Mouse (Mus musculus) ES-Bruce4 (cell line): ENCODE measurements around the gene Ffar1. TPM values are rescaled to one million over a fixed set of nuclear protein-coding genes. Genes with fewer than 3 reads are reported as not detected.

ENCODE experiments used
- H3K27ac ChIP-seq: 2 replicates; pipeline ENCODE4 v1.5.1; 2012; ENCODE audit warnings: low read length, inconsistent platforms; ENCODE audit not compliant: insufficient read depth
- H3K27me3 ChIP-seq: 2 replicates; pipeline ENCODE4 v1.6.1; 2012; ENCODE audit warnings: mild to moderate bottlenecking, low read length, inconsistent platforms; ENCODE audit not compliant: control insufficient read depth, poor library complexity, insufficient read depth, severe bottlenecking
- H3K36me3 ChIP-seq: 2 replicates; pipeline ENCODE4 v1.6.1; 2012; ENCODE audit warnings: inconsistent platforms, mild to moderate bottlenecking, low read length, moderate library complexity; ENCODE audit not compliant: control insufficient read depth, poor library complexity, insufficient read depth, severe bottlenecking
- H3K4me1 ChIP-seq: one replicate; pipeline ENCODE4 v1.8.1; 2011; ENCODE audit warnings: low read length; ENCODE audit not compliant: control insufficient read depth, insufficient read depth
- H3K4me3 ChIP-seq: 2 replicates; pipeline ENCODE4 v1.5.1; 2011; ENCODE audit warnings: low read depth, mild to moderate bottlenecking, low read length
- H3K9ac ChIP-seq: 2 replicates; pipeline ENCODE4 v1.6.1; 2012; ENCODE audit warnings: low read depth, mild to moderate bottlenecking, inconsistent platforms; ENCODE audit not compliant: poor library complexity, severe bottlenecking
- H3K9me3 ChIP-seq: replicated peaks from 2 replicates; pipeline ENCODE4 v1.6.1; 2012; ENCODE audit warnings: mild to moderate bottlenecking, low read length, inconsistent platforms; ENCODE audit not compliant: control insufficient read depth, poor library complexity, insufficient read depth, severe bottlenecking
- CTCF ChIP-seq: IDR thresholded peaks from one replicate; pipeline ENCODE4 v1.8.1; 2011; ENCODE audit warnings: low read depth, low read length
- EP300 ChIP-seq: IDR thresholded peaks from 2 replicates; pipeline ENCODE4 v1.6.1; 2011; ENCODE audit warnings: low read depth, low read length; ENCODE audit not compliant: insufficient read depth
- POLR2A ChIP-seq: IDR thresholded peaks from one replicate; pipeline ENCODE4 v1.8.1; 2011; ENCODE audit warnings: low read length; ENCODE audit not compliant: insufficient read depth
- polyA plus RNA-seq: library from polyadenylated mRNA; stranded (reverse); fragments of >200 nt; gene quantifications from 2 replicates; pipeline ENCODE4 v1.2.4, GENCODE M21; 2011; ENCODE audit warnings: low read depth; ENCODE audit not compliant: missing spikeins, insufficient read depth, insufficient read length

Gene Ffar1
- polyA plus RNA-seq, 1 experiment: not detected

- no peaks in the 10 kb centered on the region for H3K27me3 ChIP-seq
- H3K27ac ChIP-seq: no peak overlapping the region
- no peaks in the 10 kb centered on the region for H3K9me3 ChIP-seq
- H3K4me1 ChIP-seq: peaks cover 2% of the 10 kb centered on the region
- H3K4me3 ChIP-seq: no peak overlapping the region
- no peak overlapping the region for H3K9ac ChIP-seq
- no peaks in the 10 kb centered on the region for H3K36me3 ChIP-seq
- no peak for TF ChIP-seq POLR2A
- TF ChIP-seq EP300: no peak
- TF ChIP-seq CTCF: no peak
These were observed 31.2 kb upstream of the Ffar1 start for GRCm38 (mm10) chr7:30892515-30892914.

GRCm38 (mm10) chr7:30891746-30892145 lies 30.4 kb upstream of the Ffar1 start:
- TF ChIP-seq POLR2A (no peak), CTCF (no peak), EP300 (no peak)
- H3K4me1 ChIP-seq: peaks cover 2% of the 10 kb centered on the region

GRCm38 (mm10) chr7:30890681-30891080 lies 29.3 kb upstream of the Ffar1 start:
- no peak overlapping the region for H3K9ac ChIP-seq
- H3K4me3 ChIP-seq: no peak overlapping the region
- H3K27ac ChIP-seq: no peak overlapping the region
- H3K9me3 ChIP-seq: no peaks in the 10 kb centered on the region
- H3K27me3 ChIP-seq: no peaks in the 10 kb centered on the region
- H3K36me3 ChIP-seq: no peaks in the 10 kb centered on the region
- peaks cover 2% of the 10 kb centered on the region for H3K4me1 ChIP-seq
- no peak for TF ChIP-seq CTCF
- TF ChIP-seq EP300: no peak
- no peak for TF ChIP-seq POLR2A

More at GRCm38 (mm10) chr7:30891746-30892145, 30.4 kb upstream of the Ffar1 start:
- no peaks in the 10 kb centered on the region for H3K9me3 ChIP-seq
- no peaks in the 10 kb centered on the region for H3K27me3 ChIP-seq
- H3K4me3 ChIP-seq: no peak overlapping the region
- H3K9ac ChIP-seq: no peak overlapping the region
- no peak overlapping the region for H3K27ac ChIP-seq
- H3K36me3 ChIP-seq: no peaks in the 10 kb centered on the region

GRCm38 (mm10) chr7:30888786-30889185 lies 27.4 kb upstream of the Ffar1 start:
- TF ChIP-seq CTCF (no peak), POLR2A (no peak), EP300 (no peak)
- H3K9ac ChIP-seq: no peak overlapping the region
- no peak overlapping the region for H3K27ac ChIP-seq
- H3K27me3 ChIP-seq: no peaks in the 10 kb centered on the region
- H3K4me1 ChIP-seq: peaks cover 2% of the 10 kb centered on the region
- H3K36me3 ChIP-seq: no peaks in the 10 kb centered on the region
- no peaks in the 10 kb centered on the region for H3K9me3 ChIP-seq
- no peak overlapping the region for H3K4me3 ChIP-seq

- Histone ChIP-seq H3K9ac (no peak overlapping the region), H3K36me3 (no peaks in the 10 kb centered on the region), H3K27ac (no peak overlapping the region), H3K27me3 (no peaks in the 10 kb centered on the region), H3K9me3 (no peaks in the 10 kb centered on the region), H3K4me1 (no peaks in the 10 kb centered on the region), H3K4me3 (no peak overlapping the region)
- TF ChIP-seq POLR2A (no peak), CTCF (no peak)
These were observed 26.3 kb upstream of the Ffar1 start for GRCm38 (mm10) chr7:30887568-30888188.

GRCm38 (mm10) chr7:30886852-30887251 lies 25.5 kb upstream of the Ffar1 start:
- no peak overlapping the region for H3K9ac ChIP-seq
- H3K9me3 ChIP-seq: no peaks in the 10 kb centered on the region
- no peak overlapping the region for H3K4me3 ChIP-seq
- H3K27me3 ChIP-seq: no peaks in the 10 kb centered on the region
- H3K27ac ChIP-seq: no peak overlapping the region
- no peaks in the 10 kb centered on the region for H3K4me1 ChIP-seq
- TF ChIP-seq CTCF (no peak), POLR2A (no peak), EP300 (no peak)
- no peaks in the 10 kb centered on the region for H3K36me3 ChIP-seq
